Comparison of ENCODE assay signal across 9 mouse cellular contexts in genomic region chr5:142810710-142811599, GRCm38 (mm10). TPM values are rescaled to one million over a fixed set of nuclear protein-coding genes. Genes with fewer than 3 reads are reported as not detected.
DNase-seq lines count a peak whose midpoint lies in the region; ATAC-seq and TF ChIP-seq lines count a peak whose summit lies in the region.
"Had no signal": no experiment of that assay in that cellular context is flagged by ENCODE, and none has a peak within 500 bp of the region (broad histone marks: within the 10 kb centered on the region; RNA-seq: fewer than 3 reads in every experiment).

No protein-coding gene starts in this region.

- ATAC-seq in heart, embryonic 15.5 days (replicated peaks; ENCODE audit: insufficient number of reproducible peaks, insufficient read depth, low FRiP score, low read depth): no peak
- ATAC-seq in forebrain, postnatal 0 days: no peak
- no peak for ATAC-seq in midbrain, embryonic 14.5 days (ENCODE audit: low FRiP score, low TSS enrichment)

- WGBS in heart, embryonic 15.5 days: 38% methylated on average over 20 of the region's 20 CpGs
- 15% methylated on average over 20 of the region's 20 CpGs for WGBS in forebrain, postnatal 0 days
- WGBS in midbrain, embryonic 14.5 days: 10% methylated on average over 20 of the region's 20 CpGs

- no peak for DNase-seq in heart, adult 9 months (ENCODE audit: low spot score in 2 of 2)
- DNase-seq in NIH3T3 (ENCODE audit: low read depth): peak; percentile 76
- peak; percentile 54 for DNase-seq in forebrain, postnatal 0 days
- DNase-seq in midbrain, embryonic 14.5 days: peak; percentile 51
- DNase-seq in frontal cortex, postnatal 10 days (ENCODE audit: low spot score in 2 of 2): no peak
- no peak for DNase-seq in layer of hippocampus, postnatal 36 days
- DNase-seq in layer of hippocampus, adult 9-10 months (ENCODE audit: low spot score): no peak

- no peaks in the 10 kb centered on the region for H3K27me3 ChIP-seq in heart, embryonic 15.5 days
- H3K27me3 ChIP-seq in forebrain, postnatal 0 days (ENCODE audit: insufficient read depth, low read length): no peaks in the 10 kb centered on the region
- no peaks in the 10 kb centered on the region for H3K27me3 ChIP-seq in midbrain, embryonic 14.5 days (ENCODE audit: control insufficient read depth, insufficient read depth, low read length)

- peak overlapping the region; percentile 12; the same call in 1 of the 2 replicates for H3K4me2 ChIP-seq in heart, embryonic 15.5 days
- H3K4me2 ChIP-seq in forebrain, postnatal 0 days (ENCODE audit: low read depth): peak overlapping the region; percentile 93
- peak overlapping the region; percentile 100 for H3K4me2 ChIP-seq in midbrain, embryonic 14.5 days (ENCODE audit: low read length)
- H3K4me2 ChIP-seq: liver, embryonic 15.5 days had no signal

- peak overlapping the region; percentile 14; the same call in 1 of the 2 replicates for H3K27ac ChIP-seq in heart, embryonic 15.5 days
- H3K27ac ChIP-seq in forebrain, postnatal 0 days (ENCODE audit: low read depth, low read length): peak overlapping the region; percentile 100
- H3K27ac ChIP-seq in midbrain, embryonic 14.5 days (replicated peaks; ENCODE audit: low read depth, low read length): peak overlapping the region; percentile 99
- H3K27ac ChIP-seq: liver, embryonic 15.5 days had no signal

- peak overlapping the region; percentile 32; the same call in 1 of the 2 replicates for H3K9ac ChIP-seq in heart, embryonic 15.5 days
- peak overlapping the region; percentile 100 for H3K9ac ChIP-seq in forebrain, postnatal 0 days
- H3K9ac ChIP-seq in midbrain, embryonic 14.5 days (replicated peaks; ENCODE audit: low read length): peak overlapping the region; percentile 100
- H3K9ac ChIP-seq: liver, embryonic 15.5 days had no signal

- H3K36me3 ChIP-seq in heart, embryonic 15.5 days: peaks cover 16% of the 10 kb centered on the region
- H3K36me3 ChIP-seq in forebrain, postnatal 0 days (ENCODE audit: insufficient read depth): peaks cover 16% of the 10 kb centered on the region
- H3K36me3 ChIP-seq in midbrain, embryonic 14.5 days (ENCODE audit: control insufficient read depth, insufficient read depth, low read length): peaks cover 52% of the 10 kb centered on the region
- H3K36me3 ChIP-seq: liver, embryonic 15.5 days had no signal

- 0 out of 2 replicates have a peak overlapping the region, but pooled peaks have one; percentile 8 for H3K4me3 ChIP-seq in heart, embryonic 15.5 days
- peak overlapping the region; percentile 83 for H3K4me3 ChIP-seq in forebrain, postnatal 0 days (ENCODE audit: low read depth, low read length)
- peak overlapping the region; percentile 98 for H3K4me3 ChIP-seq in midbrain, embryonic 14.5 days (replicated peaks; ENCODE audit: low read depth, low read length)
- H3K4me3 ChIP-seq: liver, embryonic 15.5 days had no signal

- H3K4me1 ChIP-seq in heart, embryonic 15.5 days (replicated peaks): peaks cover 38% of the 10 kb centered on the region
- peaks cover 30% of the 10 kb centered on the region for H3K4me1 ChIP-seq in forebrain, postnatal 0 days (ENCODE audit: insufficient read depth)
- H3K4me1 ChIP-seq in midbrain, embryonic 14.5 days (ENCODE audit: control insufficient read depth, insufficient read depth, low read length): peaks cover 38% of the 10 kb centered on the region

- no peaks in the 10 kb centered on the region for H3K9me3 ChIP-seq in heart, embryonic 15.5 days (replicated peaks)
- H3K9me3 ChIP-seq in forebrain, postnatal 0 days (ENCODE audit: low read length): no peaks in the 10 kb centered on the region
- no peaks in the 10 kb centered on the region for H3K9me3 ChIP-seq in midbrain, embryonic 14.5 days (ENCODE audit: control insufficient read depth, low read length)
- H3K9me3 ChIP-seq: liver, embryonic 15.5 days had no signal

- no peak for TF ChIP-seq CTCF in forebrain, postnatal 0 days (IDR thresholded peaks at IDR 0.05; ENCODE audit: low read depth)

RNA-seq across cellular contexts. Expression of gene Tnrc18, which starts 6.5 kb away (rescaled TPM):
- 17.1 and 24.2 TPM in 2 replicates for polyA plus RNA-seq in heart, embryonic 15.5 days (2015; fragmentation: Nextera tagmentation; extraction: Ambion mirVana)
- 99.7 and 116 TPM in 2 replicates for total RNA-seq in forebrain, postnatal 0 days (2014; rRNA removed)
- 14.9 and 23.4 TPM in 2 replicates for polyA plus RNA-seq in forebrain, postnatal 0 days (2015; fragmentation: Nextera tagmentation; extraction: Ambion mirVana)
- 37.7 and 47.4 TPM in 2 replicates for polyA plus RNA-seq in midbrain, embryonic 14.5 days (2014; fragmentation: Nextera tagmentation; extraction: Ambion mirVana)
- total RNA-seq in layer of hippocampus, postnatal 36 days (2021): 100 to 1,000 TPM; 146 to 156 TPM

Comparison
In these comparisons a context has a peak if more than half of its experiments do, and no peak if none do; other contexts are left out.
1. H3K27ac ChIP-seq: peak in every context shown above with its lines; median percentile 100 in forebrain, postnatal 0 days; 99 in midbrain, embryonic 14.5 days; 14 in heart, embryonic 15.5 days.
2. H3K4me2 ChIP-seq: peak in every context shown above with its lines; median percentile 100 in midbrain, embryonic 14.5 days; 93 in forebrain, postnatal 0 days; 12 in heart, embryonic 15.5 days.
3. H3K4me3 ChIP-seq: peak in every context shown above with its lines; median percentile 98 in midbrain, embryonic 14.5 days; 83 in forebrain, postnatal 0 days; 8 in heart, embryonic 15.5 days.
4. H3K9ac ChIP-seq: peak in every context shown above with its lines; median percentile 100 in forebrain, postnatal 0 days; 100 in midbrain, embryonic 14.5 days; 32 in heart, embryonic 15.5 days.
5. DNase-seq: peak in NIH3T3 (single experiment), forebrain, postnatal 0 days (single experiment) and midbrain, embryonic 14.5 days (single experiment); none in heart, adult 9 months (0 of 2), frontal cortex, postnatal 10 days (0 of 2), layer of hippocampus, postnatal 36 days (0 of 2) and layer of hippocampus, adult 9-10 months (single experiment).